Mouse (Mus musculus) T-cell, adult 2 months (primary cell): ENCODE measurements around the gene Src.

Experiments used
- DNase-seq: peaks from one replicate; pipeline ENCODE4 v3.0.0; 2022; ENCODE audit warnings: low spot score

The Src gene

DNA sequence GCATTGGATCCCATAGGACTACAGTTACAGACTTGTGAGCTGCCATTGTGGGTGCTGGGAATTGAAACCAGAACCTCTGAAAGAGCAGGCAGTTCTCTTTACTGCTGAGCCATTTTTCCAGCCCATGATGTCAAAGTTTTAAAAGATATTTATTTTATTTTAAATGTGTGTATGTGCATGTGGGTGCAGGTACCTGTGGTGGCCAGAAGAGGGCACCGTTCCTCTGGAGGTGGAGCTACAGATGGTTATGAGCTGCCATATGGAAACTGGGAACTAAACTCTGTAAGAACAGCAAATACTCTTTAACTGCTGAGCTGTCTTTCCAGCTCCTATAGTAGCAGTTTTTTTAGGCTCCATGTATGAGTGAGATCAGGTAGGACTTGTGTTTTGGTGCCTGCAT lies 23.1 kb downstream of the Src start:
- DNase-seq, result no peak

- peak; percentile 82 for DNase-seq
Observed at GRCm38 (mm10) chr2:157447297-157448158, 29.3 kb downstream of the Src start.

- DNase-seq, result no peak
Observed at GRCm38 (mm10) chr2:157448356-157448755, 30.1 kb downstream of the Src start.

DNA sequence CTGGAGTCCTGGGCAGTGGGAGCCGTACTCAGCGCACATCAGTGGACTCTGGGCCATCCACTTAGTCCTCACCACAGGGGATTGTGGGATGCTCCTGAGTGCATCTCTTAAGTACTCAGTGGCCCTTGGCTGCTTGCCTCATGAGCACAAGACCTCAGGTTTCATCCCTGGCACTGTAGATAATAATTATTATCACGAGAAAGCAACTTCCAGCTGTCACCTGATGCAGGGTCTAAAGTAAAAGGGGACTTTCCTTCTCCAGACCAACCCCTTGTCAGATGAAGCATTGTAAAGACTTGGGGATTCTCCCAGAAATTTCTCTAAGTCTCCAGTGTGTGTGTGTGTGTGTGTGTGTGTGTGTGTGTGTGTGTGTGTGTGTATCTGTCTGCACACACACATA lies 32.7 kb downstream of the Src start:
- DNase-seq, result no peak

DNA sequence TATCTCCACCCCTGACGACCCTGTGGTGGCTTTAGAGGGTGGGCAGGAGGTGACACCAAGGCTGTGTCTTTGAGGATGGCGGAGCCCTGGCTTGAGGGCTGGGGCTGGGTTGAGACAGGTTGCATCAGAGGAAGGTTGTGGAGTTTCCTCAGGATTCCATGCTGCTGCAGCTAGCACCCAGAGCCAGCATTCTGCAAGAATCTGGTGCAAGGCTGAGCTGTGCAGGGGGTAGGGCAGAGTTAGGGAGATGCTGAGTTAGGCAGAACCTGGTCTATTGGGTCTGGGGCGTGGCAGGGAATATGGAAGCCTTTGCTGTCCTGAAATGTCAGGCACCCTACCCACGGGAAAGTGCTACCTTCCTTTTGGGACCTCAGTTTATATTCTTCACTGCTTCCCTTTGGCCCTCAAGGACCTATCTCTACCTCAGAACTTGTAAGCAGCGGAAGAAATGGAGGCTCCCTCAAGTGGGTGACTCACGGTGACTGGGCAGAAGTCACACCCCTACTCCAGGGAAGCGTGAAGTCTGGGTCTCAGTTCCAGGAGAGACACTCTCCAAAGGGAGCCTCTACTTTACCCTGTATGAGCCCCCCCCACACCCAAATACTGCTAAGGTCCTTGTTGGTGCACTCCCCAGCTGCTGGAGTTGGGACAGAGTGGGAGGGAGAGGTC lies 33.3 kb downstream of the Src start:
- no peak for DNase-seq

DNA sequence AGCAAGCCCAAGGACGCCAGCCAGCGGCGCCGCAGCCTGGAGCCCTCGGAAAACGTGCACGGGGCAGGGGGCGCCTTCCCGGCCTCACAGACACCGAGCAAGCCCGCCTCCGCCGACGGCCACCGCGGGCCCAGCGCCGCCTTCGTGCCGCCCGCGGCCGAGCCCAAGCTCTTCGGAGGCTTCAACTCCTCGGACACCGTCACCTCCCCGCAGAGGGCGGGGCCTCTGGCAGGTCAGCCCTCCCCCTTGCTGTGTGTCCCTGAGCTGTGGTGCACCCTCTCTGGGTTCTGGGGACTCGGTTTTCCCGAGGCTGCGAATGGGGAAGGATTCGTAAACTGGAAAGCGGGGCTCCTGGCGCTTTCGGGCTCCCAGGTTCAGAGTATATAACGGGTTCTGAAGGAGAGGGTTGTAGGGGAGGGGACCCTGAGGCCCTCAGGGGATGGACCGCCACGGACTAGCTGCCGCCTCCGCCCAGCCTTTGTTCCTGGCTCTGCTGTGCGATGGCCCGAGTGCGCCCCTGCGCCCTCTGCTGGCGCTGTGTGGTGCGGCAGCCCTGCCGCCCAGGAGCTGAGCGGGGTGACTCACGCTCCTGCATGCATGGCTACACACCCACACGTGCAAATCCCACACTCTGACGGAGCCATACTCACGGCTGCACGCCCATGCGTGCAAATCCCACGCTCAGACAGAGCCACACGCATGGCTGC lies 39.0 kb downstream of the Src start:
- DNase-seq, result peak; percentile 86

- peak; percentile 66 for DNase-seq
Observed at GRCm38 (mm10) chr2:157458472-157458871, 40.2 kb downstream of the Src start.

GRCm38 (mm10) chr2:157459736-157460135 lies 41.5 kb downstream of the Src start:
- no peak for DNase-seq

DNA sequence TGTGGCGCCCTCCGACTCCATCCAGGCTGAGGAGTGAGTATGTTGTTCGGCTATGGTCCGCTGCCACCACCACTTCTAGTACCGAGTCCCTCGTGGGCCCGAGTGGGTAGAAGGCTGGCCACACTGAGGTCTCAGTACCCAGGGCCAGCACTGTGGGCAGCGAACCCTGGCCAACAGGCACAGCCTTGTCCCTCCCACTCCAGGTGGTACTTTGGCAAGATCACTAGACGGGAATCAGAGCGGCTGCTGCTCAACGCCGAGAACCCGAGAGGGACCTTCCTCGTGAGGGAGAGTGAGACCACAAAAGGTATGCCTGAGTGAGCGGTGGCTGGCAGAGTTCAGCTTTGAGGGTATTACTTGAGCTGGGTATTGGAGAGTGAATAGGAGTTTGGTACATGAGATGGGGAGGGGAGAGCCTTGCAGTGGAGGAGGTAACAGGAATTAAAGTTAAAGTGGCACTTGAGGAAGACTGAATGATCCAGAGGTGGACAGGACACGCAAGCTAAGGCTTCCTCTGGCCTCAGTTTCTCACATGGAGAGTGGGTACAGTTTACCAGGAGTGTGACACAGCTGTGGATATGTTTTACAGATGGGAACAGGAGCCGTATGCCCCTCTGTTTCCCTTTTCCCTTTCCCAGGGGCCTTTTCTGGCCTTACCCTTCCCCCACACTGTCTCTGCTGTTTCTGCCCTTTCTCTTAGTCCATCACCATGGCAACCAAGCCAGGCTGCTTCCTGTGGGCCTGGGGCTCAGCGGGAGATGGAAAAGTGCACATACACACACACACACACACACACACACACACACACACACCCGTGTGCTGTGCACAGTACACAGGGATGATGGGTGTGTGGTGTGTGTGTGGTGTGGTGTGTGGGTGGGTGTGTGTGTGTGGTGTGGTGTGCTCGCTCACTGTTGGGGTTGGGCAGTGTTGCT lies 44.8 kb downstream of the Src start:
- DNase-seq, result no peak

DNA sequence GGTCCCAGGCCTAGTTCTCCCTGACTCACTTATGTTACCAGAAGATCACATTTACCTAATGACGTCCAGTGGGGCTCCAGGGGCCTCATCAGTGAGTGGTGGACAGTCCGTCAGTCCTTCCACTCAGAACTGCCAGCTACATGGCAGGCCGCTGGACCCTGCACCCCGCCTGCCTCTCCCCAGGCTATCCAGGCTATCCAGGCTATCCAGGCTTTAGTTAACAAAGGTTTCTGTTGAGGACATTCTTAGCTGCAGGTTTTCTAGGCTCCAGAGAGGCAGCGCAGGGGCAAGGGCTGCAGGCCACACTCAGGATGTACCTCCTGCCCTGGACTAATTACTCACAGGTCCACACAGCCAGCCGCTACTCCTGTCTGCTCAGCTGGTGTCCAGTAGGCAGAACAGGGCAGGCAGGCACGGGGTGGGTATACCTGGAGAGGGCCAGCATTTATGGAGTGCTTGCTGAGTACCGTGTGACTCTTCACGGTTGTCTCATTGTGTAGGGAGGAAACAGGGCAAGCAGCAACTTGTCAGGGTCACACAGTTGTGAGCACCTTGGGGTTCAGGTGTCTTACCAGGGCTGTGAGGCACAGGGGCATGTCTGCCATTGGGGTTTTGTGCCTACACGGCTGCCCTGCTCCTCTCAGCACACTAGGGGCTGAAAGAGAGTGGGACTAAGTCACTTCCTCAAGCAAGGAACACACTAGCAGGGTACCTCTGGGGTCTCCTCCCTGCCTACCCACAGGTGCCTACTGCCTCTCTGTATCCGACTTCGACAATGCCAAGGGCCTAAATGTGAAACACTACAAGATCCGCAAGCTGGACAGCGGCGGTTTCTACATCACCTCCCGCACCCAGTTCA lies 45.9 kb downstream of the Src start:
- DNase-seq, result no peak

GRCm38 (mm10) chr2:157464746-157465126 lies 46.5 kb downstream of the Src start:
- DNase-seq, result no peak

DNA sequence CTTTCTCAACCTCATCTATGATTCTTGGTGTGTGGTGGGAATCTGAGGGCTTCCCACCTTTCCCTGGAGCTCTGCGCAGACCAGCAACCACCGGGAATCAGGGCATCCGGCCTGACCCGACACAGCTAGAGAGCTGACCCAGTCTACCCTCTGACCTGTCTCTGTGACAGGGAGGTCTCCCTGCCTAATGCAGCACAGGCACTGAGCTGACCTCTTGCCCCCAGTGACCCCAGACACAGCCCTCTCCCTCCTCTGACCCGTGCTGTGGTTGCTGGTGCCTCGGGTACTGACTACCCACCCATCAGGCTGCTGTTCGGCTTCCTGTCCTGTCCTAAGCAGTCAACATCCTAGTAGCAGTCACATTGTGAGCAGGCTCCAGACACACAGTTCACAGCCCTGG lies 48.6 kb downstream of the Src start:
- no peak for DNase-seq

DNA sequence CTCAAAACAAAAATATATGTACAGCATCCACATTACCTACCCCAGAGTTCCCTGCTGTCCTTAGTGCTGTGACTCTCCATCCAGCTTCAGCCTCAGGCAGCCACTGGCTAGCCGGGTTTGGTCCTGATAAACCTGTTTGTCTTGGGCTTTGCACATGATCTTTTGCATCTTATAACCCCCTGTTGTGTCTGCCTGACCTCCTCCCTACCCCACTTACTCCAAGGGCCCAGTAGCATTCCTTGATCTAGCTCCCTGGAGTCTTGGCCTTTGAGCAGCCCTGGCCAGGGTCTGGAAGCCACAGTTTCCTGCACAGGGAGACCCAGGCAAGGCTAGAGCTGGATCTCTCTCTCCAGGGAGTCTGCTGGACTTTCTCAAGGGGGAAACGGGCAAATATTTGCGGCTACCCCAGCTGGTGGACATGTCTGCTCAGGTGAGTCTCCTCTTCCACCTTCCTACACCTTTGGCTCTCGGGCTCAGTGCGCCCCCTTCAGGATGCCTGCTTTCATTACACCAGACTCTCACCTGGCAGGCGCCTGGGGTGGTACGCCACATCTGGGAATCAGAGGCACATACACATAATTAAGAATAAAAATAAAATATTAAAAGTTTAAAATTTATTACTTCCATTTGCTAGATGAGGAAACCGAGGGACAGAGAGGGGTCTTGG lies 50.0 kb downstream of the Src start:
- DNase-seq, result peak; percentile 30

DNA sequence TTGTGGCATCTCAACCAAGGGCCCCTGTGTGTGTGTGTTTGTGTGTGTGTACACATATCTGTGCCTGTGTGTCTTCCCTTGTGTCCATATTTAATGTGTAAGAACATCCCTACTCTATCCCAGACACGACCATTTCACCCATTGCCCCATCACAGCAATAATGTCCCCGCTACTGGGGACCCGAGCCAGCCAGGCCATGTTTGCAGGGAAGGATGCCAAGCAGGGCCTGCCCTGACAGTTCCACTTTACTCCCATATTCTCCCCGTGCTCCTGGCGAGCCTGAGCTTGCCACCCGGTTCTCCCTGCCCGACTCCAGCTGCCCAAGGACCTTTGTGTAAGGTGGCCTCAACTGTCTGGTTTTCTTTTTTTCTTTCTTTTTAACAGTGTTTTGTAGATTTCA lies 53.0 kb downstream of the Src start:
- no peak for DNase-seq

DNA sequence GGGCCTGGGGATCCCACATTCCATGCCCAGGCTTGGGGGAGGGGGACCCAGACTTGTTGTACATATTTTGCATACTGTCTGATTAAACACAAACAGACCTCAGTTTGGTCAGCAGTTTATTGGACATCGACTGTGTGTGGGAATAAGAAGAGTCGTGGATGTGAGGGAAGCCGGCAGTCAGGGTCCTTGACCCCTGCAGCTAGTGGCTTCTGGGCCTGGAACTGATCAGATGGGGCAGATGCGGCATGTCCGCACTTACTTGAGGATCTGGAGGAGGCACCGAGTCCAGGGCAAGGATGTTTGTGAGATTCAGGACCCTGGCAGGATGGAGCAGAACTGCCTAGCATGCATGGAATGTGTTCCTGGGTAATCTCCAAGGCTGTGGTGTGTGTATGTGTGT lies 53.5 kb downstream of the Src start:
- no peak for DNase-seq

DNA sequence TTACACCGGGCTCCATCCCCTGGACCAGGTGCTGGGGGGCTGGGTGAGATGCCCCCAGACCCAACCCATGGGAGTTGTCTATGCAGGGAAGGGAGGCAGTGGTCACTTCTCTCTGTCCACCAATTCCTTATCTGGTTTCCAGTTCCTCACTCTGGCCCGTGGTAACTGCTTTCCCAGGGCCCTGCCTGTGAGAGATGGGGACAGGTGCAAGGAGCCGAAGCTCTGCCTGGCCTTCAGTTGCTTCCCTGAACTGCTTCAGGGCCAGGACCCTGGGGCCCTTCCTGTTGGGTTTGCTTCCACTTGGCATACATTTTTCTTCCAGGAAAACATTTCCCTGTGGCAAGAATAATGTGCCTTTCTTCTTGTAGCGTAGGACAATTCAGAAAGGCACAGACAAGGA lies 54.2 kb downstream of the Src start:
- DNase-seq, result no peak

DNA sequence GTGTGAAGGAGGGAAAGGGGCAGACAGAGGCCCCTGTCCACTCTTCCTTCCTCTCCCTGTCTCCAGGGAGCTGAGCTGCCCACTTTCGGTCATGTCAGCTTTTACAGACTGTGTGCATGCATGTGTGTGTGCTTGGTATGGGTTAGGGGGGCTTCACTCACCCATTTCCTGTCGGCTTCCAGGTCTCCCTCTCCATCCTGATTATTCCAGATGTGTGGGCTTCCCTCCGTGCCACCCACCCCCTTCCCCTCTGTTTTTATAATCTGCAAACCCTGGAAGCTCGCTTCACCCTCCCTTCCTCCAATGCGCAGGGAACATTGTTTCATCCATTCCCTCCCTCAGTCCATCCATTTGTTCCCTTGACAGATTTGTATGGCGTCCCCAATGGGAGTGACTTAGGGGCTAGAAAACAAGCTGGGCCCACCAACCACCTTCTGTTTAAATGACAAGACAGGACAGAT lies 56.1 kb downstream of the Src start:
- no peak for DNase-seq

GRCm38 (mm10) chr2:157475437-157476379 lies 57.5 kb downstream of the Src start:
- DNase-seq, result no peak

- DNase-seq, result no peak
Observed at GRCm38 (mm10) chr2:157478651-157479050, 60.4 kb downstream of the Src start.
